Mouse (Mus musculus) intestine, embryonic 14.5 days (tissue): ENCODE data around the gene Gm10518. TPM values are rescaled to one million over a fixed set of nuclear protein-coding genes. Genes with fewer than 3 reads are reported as not detected.
A peak's percentile ranks its signal among the peaks of the same experiment; 100 is the strongest.
"Not testable (repeated sequence)": the region's sequence is repeated elsewhere in the genome, so short reads cannot be mapped to it uniquely, and the experiment has no call there.

ENCODE experiments used
- ATAC-seq: fragments of 200-750 bp; cut with Nextera tagmentation; replicated peaks from 2 replicates; pipeline ENCODE4 v1.8.0; 2017; ENCODE audit warnings: low read depth, moderate number of reproducible peaks, moderate TSS enrichment, moderate library complexity; ENCODE audit not compliant: low FRiP score, low TSS enrichment
- DNase-seq: peaks from one replicate; pipeline ENCODE4 v3.0.0-alpha.2; 2018; ENCODE audit warnings: low spot score
- H3K27ac ChIP-seq: fragments of 300-500 bp; sonication (generic); 2 replicates; pipeline ENCODE4 v1.5.1; 2014; ENCODE audit warnings: low read depth, mild to moderate bottlenecking, control low read depth
- H3K27me3 ChIP-seq: fragments of 300-500 bp; sonication (generic); replicated peaks from 2 replicates; pipeline ENCODE4 v1.6.1; 2014; ENCODE audit warnings: low read length, control low read depth; ENCODE audit not compliant: control insufficient read depth, insufficient read depth
- H3K36me3 ChIP-seq: fragments of 300-500 bp; sonication (generic); 2 replicates; pipeline ENCODE4 v1.6.1; 2014; ENCODE audit warnings: low read length, control low read depth; ENCODE audit not compliant: control insufficient read depth, insufficient read depth
- H3K4me1 ChIP-seq: fragments of 300-500 bp; sonication (generic); replicated peaks from 2 replicates; pipeline ENCODE4 v1.6.1; 2014; ENCODE audit warnings: low read length, control low read depth, mixed read lengths; ENCODE audit not compliant: control insufficient read depth, insufficient read depth
- H3K4me2 ChIP-seq: fragments of 300-500 bp; sonication (generic); 2 replicates; pipeline ENCODE4 v1.6.1; 2014; ENCODE audit warnings: low read length
- H3K4me3 ChIP-seq: fragments of 300-500 bp; sonication (generic); 2 replicates; pipeline ENCODE4 v1.5.1; 2014; ENCODE audit warnings: low read depth, low read length, control low read depth, mixed read lengths
- H3K9ac ChIP-seq: fragments of 300-500 bp; sonication (generic); 2 replicates; pipeline ENCODE4 v1.6.1; 2014; ENCODE audit warnings: mild to moderate bottlenecking, low read length
- H3K9me3 ChIP-seq: fragments of 300-500 bp; sonication (generic); 2 replicates; pipeline ENCODE4 v1.6.1; 2016; ENCODE audit warnings: low read length, control low read depth; ENCODE audit not compliant: control insufficient read depth
- WGBS: fragments of 180-500 bp; shearing (Covaris S2); extraction: QIAGEN DNeasy Blood & Tissue Kit; methylation state at CpG from one replicate; pipeline ENCODE4 v1.1.7; 2014; 5-methylcytosine and 5-hydroxymethylcytosine counted together
- polyA plus RNA-seq: library from polyadenylated mRNA; unstranded; fragments of >200 nt; fragmentation: Nextera tagmentation; extraction: Ambion mirVana; gene quantifications from 2 replicates; pipeline ENCODE4 v1.2.1, GENCODE M21; 2014

The Gm10518 gene
- polyA plus RNA-seq, 1 experiment from 2014 or later, result 0.28 TPM

DNA sequence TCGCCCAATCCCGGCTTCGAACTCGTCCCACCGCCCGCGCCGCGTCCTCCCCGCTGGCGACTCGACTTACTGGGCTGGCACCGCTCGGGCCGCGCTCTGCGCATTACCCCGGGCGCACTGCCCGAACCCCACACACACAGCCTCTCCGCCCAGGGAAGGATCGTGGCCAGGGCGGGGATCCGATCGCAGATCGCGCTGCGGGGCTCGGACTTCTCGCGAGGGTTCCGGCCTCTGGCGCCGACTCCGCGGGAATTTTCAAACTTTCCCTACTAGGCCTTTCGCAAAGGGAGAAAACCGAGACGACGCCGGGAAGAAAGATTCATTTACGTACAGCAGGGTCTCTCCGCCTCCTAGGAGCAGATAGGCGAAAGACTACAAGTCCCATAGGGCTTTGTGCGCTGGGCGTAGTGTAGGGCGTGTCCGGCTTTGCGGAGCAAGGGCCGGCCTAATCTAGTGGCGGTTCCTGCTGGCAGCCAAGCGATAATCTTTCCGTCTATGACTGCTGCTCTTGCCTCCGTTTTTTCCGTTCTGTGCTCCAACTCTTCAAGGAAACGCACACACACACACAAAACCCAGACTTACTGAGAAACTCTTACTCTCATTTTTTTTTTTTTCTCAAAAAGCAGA lies 450 bp downstream of the Gm10518 start, which contains the start of gene Ahctf1:
TSS of gene Ahctf1 (minus strand) at position 168 of the 627 bp plus-strand sequence.
- Histone ChIP-seq H3K9ac (peak within 1 kb of the TSS; percentile 94), H3K9me3 (no peaks in the 10 kb centered on the region), H3K4me1 (peaks cover 13% of the 10 kb centered on the region), H3K27ac (peak within 1 kb of the TSS; percentile 99), H3K27me3 (no peaks in the 10 kb centered on the region), H3K36me3 (peaks cover 6% of the 10 kb centered on the region), H3K4me2 (peak within 1 kb of the TSS; percentile 89), H3K4me3 (peak within 1 kb of the TSS; percentile 81)
- DNase-seq, result peak; percentile 98
- peak; percentile 97 for ATAC-seq
- WGBS, result under 1% methylated on average over 56 of the region's 56 CpGs

DNA sequence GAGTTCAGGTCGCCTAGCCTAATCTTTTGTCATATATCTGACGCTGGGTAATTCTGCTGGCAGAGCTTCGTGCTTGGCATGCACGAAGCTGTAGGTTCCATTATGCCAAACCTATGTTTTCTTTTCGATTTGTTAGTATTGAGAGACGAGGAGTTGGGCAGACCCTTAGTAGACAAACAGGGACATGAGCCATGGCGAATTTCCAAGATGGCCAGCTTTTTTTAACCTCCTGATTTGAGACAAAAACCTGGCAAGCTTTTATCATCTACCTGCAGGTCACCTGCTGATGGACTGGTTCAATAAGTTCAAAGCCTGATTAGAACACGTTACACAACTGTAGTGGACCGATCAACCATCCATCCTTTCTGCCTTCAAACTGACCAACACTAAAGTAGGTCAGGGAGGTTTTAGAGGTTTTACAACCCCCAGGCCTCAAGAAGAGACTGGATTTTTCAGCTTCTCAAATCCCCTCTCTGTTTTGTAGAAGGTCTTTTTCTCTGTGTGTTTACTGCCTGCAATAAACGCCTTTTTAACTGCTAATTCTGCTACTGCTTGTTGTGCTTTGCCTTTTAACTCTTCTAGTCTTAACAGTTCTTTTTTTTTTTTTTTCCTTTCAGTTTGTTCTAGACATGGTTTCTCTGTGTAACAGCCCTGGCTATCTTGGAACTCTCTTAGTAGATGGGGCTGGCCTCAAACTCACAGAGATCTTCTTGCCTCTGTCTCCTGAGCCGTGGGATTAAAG lies 1.1 kb downstream of the Gm10518 start:
- peaks cover 13% of the 10 kb centered on the region for H3K4me1 ChIP-seq
- peak overlapping the region; percentile 10; the same call in 1 of the 2 replicates for H3K9ac ChIP-seq
- H3K4me3 ChIP-seq, result peak overlapping the region; percentile 81
- H3K27ac ChIP-seq, result peak overlapping the region; percentile 99
- no peaks in the 10 kb centered on the region for H3K36me3 ChIP-seq
- no peaks in the 10 kb centered on the region for H3K9me3 ChIP-seq
- H3K4me2 ChIP-seq, result peak overlapping the region; percentile 89
- WGBS, result 34% methylated on average over 11 of the region's 11 CpGs
- ATAC-seq (0 out of 2 replicates have a peak, but pooled peaks have one; percentile 1), DNase-seq (no peak)
- no peaks in the 10 kb centered on the region for H3K27me3 ChIP-seq

GRCm38 (mm10) chr1:179805751-179806150 lies 2.6 kb downstream of the Gm10518 start:
- WGBS, result 80% methylated on average over 5 of the region's 5 CpGs
- H3K4me3 ChIP-seq, result no peak overlapping the region
- H3K36me3 ChIP-seq, result no peaks in the 10 kb centered on the region
- H3K9ac ChIP-seq, result no peak overlapping the region
- H3K27ac ChIP-seq, result no peak overlapping the region
- peaks cover 13% of the 10 kb centered on the region for H3K4me1 ChIP-seq
- H3K27me3 ChIP-seq, result no peaks in the 10 kb centered on the region
- H3K9me3 ChIP-seq, result no peaks in the 10 kb centered on the region
- DNase-seq (no peak), ATAC-seq (no peak)
- no peak overlapping the region for H3K4me2 ChIP-seq

- DNase-seq (no peak), ATAC-seq (no peak)
- Histone ChIP-seq H3K9ac (no peak overlapping the region), H3K9me3 (no peaks in the 10 kb centered on the region), H3K27ac (no peak overlapping the region), H3K4me2 (no peak overlapping the region), H3K27me3 (no peaks in the 10 kb centered on the region), H3K36me3 (no peaks in the 10 kb centered on the region), H3K4me3 (no peak overlapping the region), H3K4me1 (no peaks in the 10 kb centered on the region)
- WGBS, result 79% methylated on average over 4 of the region's 4 CpGs
Observed at GRCm38 (mm10) chr1:179807468-179807867, 4.3 kb downstream of the Gm10518 start.

- Histone ChIP-seq H3K9me3 (no peaks in the 10 kb centered on the region), H3K4me2 (no peak overlapping the region), H3K4me1 (no peaks in the 10 kb centered on the region), H3K27me3 (no peaks in the 10 kb centered on the region), H3K36me3 (no peaks in the 10 kb centered on the region), H3K27ac (no peak overlapping the region), H3K9ac (no peak overlapping the region), H3K4me3 (no peak overlapping the region)
- no peak for DNase-seq
- ATAC-seq, result no peak
- WGBS, result 60% methylated on average over 3 of the region's 3 CpGs
Observed at GRCm38 (mm10) chr1:179808300-179808699, 5.1 kb downstream of the Gm10518 start.

GRCm38 (mm10) chr1:179813385-179813784 lies 10.2 kb downstream of the Gm10518 start:
- Histone ChIP-seq H3K4me2 (no peak overlapping the region), H3K36me3 (no peaks in the 10 kb centered on the region), H3K27ac (no peak overlapping the region), H3K4me1 (no peaks in the 10 kb centered on the region), H3K9me3 (no peaks in the 10 kb centered on the region), H3K4me3 (no peak overlapping the region), H3K27me3 (no peaks in the 10 kb centered on the region), H3K9ac (no peak overlapping the region)
- DNase-seq (no peak), ATAC-seq (no peak)
- WGBS, result 65% methylated on average over 2 of the region's 2 CpGs

DNA sequence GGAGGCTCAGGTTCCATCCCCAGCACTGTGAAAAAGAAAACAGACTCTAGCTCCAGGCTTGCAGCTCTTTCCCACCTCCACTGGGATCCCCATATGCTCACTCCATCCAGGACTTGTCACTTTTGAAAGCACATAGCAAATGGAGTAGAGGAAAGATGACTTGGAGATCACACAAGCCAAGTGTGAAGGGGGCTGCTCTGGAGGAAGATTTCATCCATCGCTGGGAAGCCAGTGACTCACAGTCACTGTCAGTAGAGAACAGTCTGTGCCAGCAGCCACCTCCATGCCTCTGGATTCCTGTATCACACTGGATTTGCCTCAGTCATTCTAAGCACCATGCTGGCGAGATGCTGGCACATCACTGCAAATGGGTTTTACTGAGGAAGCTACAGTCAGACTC lies 11.4 kb downstream of the Gm10518 start:
- Histone ChIP-seq H3K9me3 (no peaks in the 10 kb centered on the region), H3K4me3 (no peak overlapping the region), H3K27me3 (no peaks in the 10 kb centered on the region), H3K4me2 (no peak overlapping the region), H3K36me3 (no peaks in the 10 kb centered on the region), H3K4me1 (no peaks in the 10 kb centered on the region), H3K27ac (no peak overlapping the region), H3K9ac (no peak overlapping the region)
- 79% methylated on average over 2 of the region's 2 CpGs for WGBS
- ATAC-seq (no peak), DNase-seq (no peak)

- H3K9ac ChIP-seq, H3K4me3 ChIP-seq, DNase-seq, H3K9me3 ChIP-seq, H3K36me3 ChIP-seq, ATAC-seq, H3K27ac ChIP-seq, H3K4me2 ChIP-seq, H3K4me1 ChIP-seq, H3K27me3 ChIP-seq: not testable (repeated sequence)
- WGBS, result 91% methylated on average over 11 of the region's 11 CpGs
Observed at GRCm38 (mm10) chr1:179818490-179819278, 15.5 kb downstream of the Gm10518 start.
